8 mouse cellular contexts compared by ENCODE assay signal in the genomic region with DNA sequence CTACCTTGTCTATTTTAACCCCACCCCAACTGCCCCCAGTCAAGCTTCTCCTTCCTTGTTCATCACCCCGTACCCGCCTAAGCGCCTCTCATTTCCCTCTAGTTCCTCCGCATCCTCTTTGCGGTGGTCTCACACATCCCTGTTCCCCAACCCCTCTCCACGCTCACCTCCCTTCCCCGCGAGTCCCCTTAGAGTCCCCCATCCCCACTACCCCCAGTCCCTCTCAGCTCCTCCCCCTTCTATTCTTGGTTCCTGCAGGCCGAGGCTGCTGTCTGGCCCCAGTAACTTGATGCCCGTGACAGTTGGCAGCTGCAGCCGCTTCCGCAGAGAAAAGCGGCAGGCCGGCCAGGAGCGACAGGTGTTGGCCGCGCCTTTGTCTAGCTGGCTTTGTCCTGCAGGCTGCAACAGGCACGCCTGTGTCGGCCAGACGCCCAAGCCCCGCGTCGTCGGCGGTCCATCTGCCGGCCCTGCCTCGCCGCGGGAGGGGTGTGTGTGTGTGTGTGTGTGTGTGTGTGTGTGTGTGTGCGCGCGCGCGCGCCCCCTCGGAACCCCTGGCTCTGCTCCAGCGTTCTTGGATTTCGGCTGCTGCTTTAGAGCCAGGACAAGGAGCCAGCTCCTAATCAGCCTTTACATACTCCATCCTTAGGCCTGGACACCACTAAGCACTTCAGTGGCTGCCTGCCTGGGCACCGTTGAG. TPM values are rescaled to one million over a fixed set of nuclear protein-coding genes. Genes with fewer than 3 reads are reported as not detected.
DNase-seq lines count a peak whose midpoint lies in the region; ATAC-seq and TF ChIP-seq lines count a peak whose summit lies in the region.

Gene Hes6, minus strand, starts transcription at position 141 of the 697 bp plus-strand sequence.

- H3K36me3 ChIP-seq in liver, adult 2 months (ENCODE audit: control insufficient read depth, insufficient read depth, low read length) = peaks cover 5% of the 10 kb centered on the region
- 0 out of 2 replicates have a peak, but pooled peaks cover 3% of the 10 kb centered on the region for H3K36me3 ChIP-seq in stomach, embryonic 14.5 days (ENCODE audit: control insufficient read depth, insufficient read depth, low read length)

- H3K9ac ChIP-seq in liver, adult 2 months (ENCODE audit: low read depth, low read length) = peak within 1 kb of the TSS; percentile 95
- H3K9ac ChIP-seq in stomach, embryonic 14.5 days (replicated peaks; ENCODE audit: low read depth, low read length) = peak within 1 kb of the TSS; percentile 74

- 0 out of 2 replicates have a peak, but pooled peaks have one; percentile 19 for ATAC-seq in monocyte, adult 5-6 weeks (replicated peaks; ENCODE audit: insufficient number of reproducible peaks, low FRiP score, low TSS enrichment, poor library complexity, severe bottlenecking)
- ATAC-seq in stomach, embryonic 14.5 days (ENCODE audit: insufficient number of reproducible peaks, insufficient read depth, low FRiP score, low read depth) = peak; percentile 33; the same call in 1 of the 2 replicates

- DNase-seq in left cerebral cortex, adult 18-20 months (ENCODE audit: low spot score in 2 of 2) = peak; percentile 38 to 45
- DNase-seq in left cerebral cortex, adult 11 months (ENCODE audit: low spot score) = no peak
- peak; percentile 79 for DNase-seq in embryo, embryonic 9.5 days (ENCODE audit: extremely low spot score)
- DNase-seq in heart, adult 9 months (ENCODE audit: low spot score in 2 of 2) = peak; percentile 84 to 86
- DNase-seq in kidney, adult 9 months = peak; percentile 69
- peak; percentile 79 for DNase-seq in liver, adult 2 months (ENCODE audit: extremely low read depth, low read depth, low spot score)

- TF ChIP-seq CTCF in liver, adult 2 months (IDR thresholded peaks at IDR 0.05; ENCODE audit: low read depth, low read length) = no peak

- H3K79me2 ChIP-seq in liver, adult 2 months (ENCODE audit: control insufficient read depth, insufficient read depth, low read length) = no peaks in the 10 kb centered on the region

- WGBS in liver, adult 2 months = 3% methylated on average over 39 of the region's 39 CpGs
- 1% methylated on average over 37 of the region's 39 CpGs for WGBS in stomach, embryonic 14.5 days

- peak within 1 kb of the TSS; percentile 97 for H3K4me2 ChIP-seq in stomach, embryonic 14.5 days (replicated peaks; ENCODE audit: low read depth, low read length)

- H3K4me1 ChIP-seq in liver, adult 2 months (ENCODE audit: control insufficient read depth, insufficient read depth, low read length) = peaks cover 14% of the 10 kb centered on the region
- H3K4me1 ChIP-seq in stomach, embryonic 14.5 days (ENCODE audit: control insufficient read depth, insufficient read depth, low read length) = peaks cover 27% of the 10 kb centered on the region

- no peak for TF ChIP-seq POLR2A in liver, adult 2 months (IDR thresholded peaks at IDR 0.05; ENCODE audit: extremely low read depth, insufficient read depth, low read length)

- no peaks in the 10 kb centered on the region for H3K9me3 ChIP-seq in stomach, embryonic 14.5 days (ENCODE audit: control insufficient read depth, low read depth, low read length)

- peak within 1 kb of the TSS; percentile 92 for H3K4me3 ChIP-seq in liver, adult 2 months (ENCODE audit: insufficient read depth, low read depth, low read length)
- H3K4me3 ChIP-seq in stomach, embryonic 14.5 days (ENCODE audit: low read depth, low read length) = peak within 1 kb of the TSS; percentile 77

- H3K27me3 ChIP-seq in liver, adult 2 months (ENCODE audit: control insufficient read depth, insufficient read depth, low read length) = no peaks in the 10 kb centered on the region
- no peaks in the 10 kb centered on the region for H3K27me3 ChIP-seq in stomach, embryonic 14.5 days (ENCODE audit: control insufficient read depth, insufficient read depth, low read length)

- peak within 1 kb of the TSS; percentile 91 for H3K27ac ChIP-seq in liver, adult 2 months (replicated peaks; ENCODE audit: insufficient read depth, low read depth, low read length)
- H3K27ac ChIP-seq in stomach, embryonic 14.5 days (ENCODE audit: low read length) = peak within 1 kb of the TSS; percentile 91

RNA-seq across cellular contexts. Expression of gene Hes6, which starts in this region (rescaled TPM):
- 10 to 100 TPM; 15.3 to 17.4 TPM for total RNA-seq in left cerebral cortex, adult 18-20 months (2021)
- 64.6 and 97.0 TPM in 2 replicates for total RNA-seq in liver, adult 2 months (2014; rRNA removed)
- polyA plus RNA-seq in liver, adult 2 months (2012; rRNA removed) = 107 and 112 TPM in 2 replicates
- total RNA-seq in monocyte, adult 5-6 weeks (2017) = 11.5 to 23.5 TPM (median 13.5 TPM) in 3 replicates
- polyA plus RNA-seq in stomach, embryonic 14.5 days (2014; fragmentation: Nextera tagmentation; extraction: Ambion mirVana) = 65.7 and 78.1 TPM in 2 replicates
